Mouse (Mus musculus) intestine, embryonic 16.5 days (tissue): ENCODE measurements around the gene Cyp2b10. TPM values are rescaled to one million over a fixed set of nuclear protein-coding genes. Genes with fewer than 3 reads are reported as not detected.

Experiments used
- ATAC-seq: fragments of 200-750 bp; cut with Nextera tagmentation; 2 replicates; pipeline ENCODE4 v1.8.0; 2017; ENCODE audit warnings: moderate TSS enrichment, moderate library complexity
- H3K27ac ChIP-seq: fragments of 300-500 bp; sonication (generic); 2 replicates; pipeline ENCODE4 v1.5.1; 2014; ENCODE audit warnings: mild to moderate bottlenecking, low read length
- H3K27me3 ChIP-seq: fragments of 300-500 bp; sonication (generic); replicated peaks from 2 replicates; pipeline ENCODE4 v1.6.1; 2014; ENCODE audit warnings: low read length, control low read depth, mixed read lengths; ENCODE audit not compliant: control insufficient read depth, insufficient read depth
- H3K36me3 ChIP-seq: fragments of 300-500 bp; sonication (generic); 2 replicates; pipeline ENCODE4 v1.6.1; 2014; ENCODE audit warnings: low read length, control low read depth; ENCODE audit not compliant: control insufficient read depth, insufficient read depth
- H3K4me1 ChIP-seq: fragments of 300-500 bp; sonication (generic); 2 replicates; pipeline ENCODE4 v1.6.1; 2014; ENCODE audit warnings: low read length, control low read depth, mixed read lengths; ENCODE audit not compliant: control insufficient read depth, insufficient read depth
- H3K4me2 ChIP-seq: fragments of 300-500 bp; sonication (generic); 2 replicates; pipeline ENCODE4 v1.6.1; 2014; ENCODE audit warnings: low read depth, low read length, control low read depth
- H3K4me3 ChIP-seq: fragments of 300-500 bp; sonication (generic); 2 replicates; pipeline ENCODE4 v1.5.1; 2014; ENCODE audit warnings: mild to moderate bottlenecking, low read length
- H3K9ac ChIP-seq: fragments of 300-500 bp; sonication (generic); 2 replicates; pipeline ENCODE4 v1.6.1; 2014; ENCODE audit warnings: low read depth, low read length
- H3K9me3 ChIP-seq: fragments of 300-500 bp; sonication (generic); 2 replicates; pipeline ENCODE4 v1.6.1; 2016; ENCODE audit warnings: low read length, control low read depth; ENCODE audit not compliant: control insufficient read depth
- WGBS: fragments of 180-500 bp; shearing (Covaris S2); extraction: QIAGEN DNeasy Blood & Tissue Kit; methylation state at CpG from one replicate; pipeline ENCODE4 v1.1.7; 2014; 5-methylcytosine and 5-hydroxymethylcytosine counted together
- polyA plus RNA-seq: library from polyadenylated mRNA; unstranded; fragments of >200 nt; fragmentation: Nextera tagmentation; extraction: Ambion mirVana; gene quantifications from 2 replicates; pipeline ENCODE4 v1.2.1, GENCODE M21; 2015

Cyp2b10 gene
- polyA plus RNA-seq, result not detected in 2 replicates

DNA sequence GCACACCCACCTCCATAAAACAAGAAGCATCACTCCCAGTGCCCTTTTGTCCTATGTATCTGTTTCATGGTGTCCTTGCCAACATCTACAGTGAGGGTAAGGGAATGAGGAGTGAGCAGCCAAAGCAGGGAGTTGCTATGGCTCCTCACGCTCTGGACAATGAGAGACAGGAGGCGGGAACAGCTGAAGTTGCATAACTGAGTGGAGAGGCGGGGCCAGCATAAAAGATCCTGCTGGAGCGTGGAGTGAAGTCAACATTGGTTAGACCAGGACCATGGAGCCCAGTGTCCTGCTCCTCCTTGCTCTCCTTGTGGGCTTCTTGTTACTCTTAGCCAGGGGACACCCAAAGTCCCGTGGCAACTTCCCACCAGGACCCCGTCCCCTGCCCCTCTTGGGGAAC, at the start of gene Cyp2b10:
Gene Cyp2b10 (plus strand): TSS at position 210 of the 400 bp plus-strand sequence.
- WGBS, result 78% methylated on average over 6 of the region's 6 CpGs
- ATAC-seq, result no peak
- Histone ChIP-seq H3K4me1 (no peaks in the 10 kb centered on the region), H3K4me3 (no peak within 1 kb of the TSS), H3K36me3 (no peaks in the 10 kb centered on the region), H3K9me3 (no peaks in the 10 kb centered on the region), H3K9ac (no peak within 1 kb of the TSS), H3K27me3 (no peaks in the 10 kb centered on the region), H3K4me2 (no peak within 1 kb of the TSS), H3K27ac (no peak within 1 kb of the TSS)

- no peaks in the 10 kb centered on the region for H3K36me3 ChIP-seq
- peak overlapping the region; percentile 67 for H3K4me2 ChIP-seq
- H3K4me3 ChIP-seq, result peak overlapping the region; percentile 60
- H3K9me3 ChIP-seq, result no peaks in the 10 kb centered on the region
- H3K4me1 ChIP-seq, result peaks cover 9% of the 10 kb centered on the region; the same call in 1 of the 2 replicates
- 14% methylated on average over 13 of the region's 13 CpGs for WGBS
- no peak overlapping the region for H3K27ac ChIP-seq
- ATAC-seq, result peak; percentile 89
- H3K9ac ChIP-seq, result peak overlapping the region; percentile 72
- no peaks in the 10 kb centered on the region for H3K27me3 ChIP-seq
Observed at GRCm38 (mm10) chr7:25847722-25848443, 49.5 kb upstream of the Cyp2b10 start.

DNA sequence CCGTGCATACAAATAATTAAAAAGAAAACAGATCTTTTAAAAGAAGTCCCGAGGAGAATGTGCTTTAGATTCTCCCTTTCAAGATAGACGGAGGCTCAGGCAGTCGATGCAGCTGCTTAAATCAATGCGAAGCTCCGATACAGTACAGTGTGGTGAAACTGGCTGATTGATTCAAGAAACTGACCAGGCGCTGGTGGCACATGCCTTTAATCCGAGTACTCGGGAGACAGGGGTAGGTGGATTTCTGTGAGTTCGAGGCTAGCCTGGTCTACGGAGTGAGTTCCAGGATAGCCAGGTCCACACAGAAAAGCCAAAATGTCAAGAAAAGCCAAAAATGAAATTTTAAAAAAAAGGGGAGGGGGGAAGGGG, 49.0 kb upstream of the Cyp2b10 start:
- H3K9me3 ChIP-seq, result no peaks in the 10 kb centered on the region
- 21% methylated on average over 11 of the region's 11 CpGs for WGBS
- H3K9ac ChIP-seq, result peak overlapping the region; percentile 72
- H3K4me3 ChIP-seq, result peak overlapping the region; percentile 60
- peak overlapping the region; percentile 67 for H3K4me2 ChIP-seq
- H3K27me3 ChIP-seq, result no peaks in the 10 kb centered on the region
- H3K36me3 ChIP-seq, result no peaks in the 10 kb centered on the region
- ATAC-seq, result peak; percentile 66
- H3K27ac ChIP-seq, result no peak overlapping the region
- peaks cover 9% of the 10 kb centered on the region; the same call in 1 of the 2 replicates for H3K4me1 ChIP-seq

- H3K36me3 ChIP-seq, result no peaks in the 10 kb centered on the region
- no peak overlapping the region for H3K4me2 ChIP-seq
- 29% methylated on average over 8 of the region's 8 CpGs for WGBS
- H3K4me3 ChIP-seq, result no peak overlapping the region
- H3K9ac ChIP-seq, result no peak overlapping the region
- no peaks in the 10 kb centered on the region for H3K27me3 ChIP-seq
- ATAC-seq, result no peak; the same call in 1 of the 2 replicates
- H3K27ac ChIP-seq, result no peak overlapping the region
- H3K9me3 ChIP-seq, result no peaks in the 10 kb centered on the region
- H3K4me1 ChIP-seq, result no peaks in the 10 kb centered on the region
Observed at GRCm38 (mm10) chr7:25855082-25855481, 42.3 kb upstream of the Cyp2b10 start.

- Histone ChIP-seq H3K36me3 (no peaks in the 10 kb centered on the region), H3K4me2 (peak overlapping the region; percentile 15; the same call in 1 of the 2 replicates), H3K4me1 (no peaks in the 10 kb centered on the region), H3K9me3 (no peaks in the 10 kb centered on the region), H3K9ac (no peak overlapping the region), H3K27ac (no peak overlapping the region), H3K27me3 (no peaks in the 10 kb centered on the region), H3K4me3 (no peak overlapping the region)
- ATAC-seq, result 0 out of 2 replicates have a peak, but pooled peaks have one; percentile 46
- WGBS, result 28% methylated on average over 9 of the region's 9 CpGs
Observed at GRCm38 (mm10) chr7:25859962-25860870, 37.2 kb upstream of the Cyp2b10 start.

- H3K36me3 ChIP-seq, result no peaks in the 10 kb centered on the region
- no peak overlapping the region for H3K4me3 ChIP-seq
- 30% methylated on average over 2 of the region's 2 CpGs for WGBS
- H3K27ac ChIP-seq, result no peak overlapping the region
- H3K4me2 ChIP-seq, result no peak overlapping the region
- H3K9ac ChIP-seq, result no peak overlapping the region
- H3K9me3 ChIP-seq, result no peaks in the 10 kb centered on the region
- no peaks in the 10 kb centered on the region for H3K27me3 ChIP-seq
- peak; percentile 38; the same call in 1 of the 2 replicates for ATAC-seq
- no peaks in the 10 kb centered on the region for H3K4me1 ChIP-seq
Observed at GRCm38 (mm10) chr7:25862365-25862764, 35.1 kb upstream of the Cyp2b10 start.

DNA sequence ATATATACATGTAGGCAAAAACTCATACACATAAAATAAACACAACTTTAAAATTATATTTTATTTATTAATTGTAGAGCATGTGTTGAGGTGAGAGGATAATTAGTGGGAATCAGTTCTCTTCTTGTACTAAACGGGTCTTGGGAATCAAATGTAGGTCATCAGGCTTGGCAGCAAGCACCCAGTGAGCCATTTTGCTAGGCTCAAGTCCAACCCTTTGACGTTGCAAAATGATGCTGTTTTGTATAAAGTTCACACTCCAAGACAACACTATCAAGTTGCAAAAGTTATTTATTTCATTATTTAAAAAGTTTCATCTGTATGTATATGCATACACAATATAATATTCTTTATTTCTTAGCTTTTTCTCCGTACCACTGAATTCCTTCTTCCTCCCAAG, 33.7 kb upstream of the Cyp2b10 start:
- 79% methylated on average over 3 of the region's 3 CpGs for WGBS
- H3K4me1 ChIP-seq, result no peaks in the 10 kb centered on the region
- ATAC-seq, result no peak
- H3K9ac ChIP-seq, result no peak overlapping the region
- no peak overlapping the region for H3K4me2 ChIP-seq
- no peaks in the 10 kb centered on the region for H3K9me3 ChIP-seq
- no peaks in the 10 kb centered on the region for H3K36me3 ChIP-seq
- H3K27me3 ChIP-seq, result no peaks in the 10 kb centered on the region
- H3K27ac ChIP-seq, result no peak overlapping the region
- no peak overlapping the region for H3K4me3 ChIP-seq

- H3K4me2 ChIP-seq, result no peak overlapping the region
- no peak overlapping the region for H3K27ac ChIP-seq
- H3K4me1 ChIP-seq, result no peaks in the 10 kb centered on the region
- ATAC-seq, result no peak
- no peaks in the 10 kb centered on the region for H3K27me3 ChIP-seq
- 50% methylated on average over 5 of the region's 5 CpGs for WGBS
- H3K4me3 ChIP-seq, result no peak overlapping the region
- H3K36me3 ChIP-seq, result no peaks in the 10 kb centered on the region
- no peaks in the 10 kb centered on the region for H3K9me3 ChIP-seq
- no peak overlapping the region for H3K9ac ChIP-seq
Observed at GRCm38 (mm10) chr7:25864861-25865260, 32.6 kb upstream of the Cyp2b10 start.

DNA sequence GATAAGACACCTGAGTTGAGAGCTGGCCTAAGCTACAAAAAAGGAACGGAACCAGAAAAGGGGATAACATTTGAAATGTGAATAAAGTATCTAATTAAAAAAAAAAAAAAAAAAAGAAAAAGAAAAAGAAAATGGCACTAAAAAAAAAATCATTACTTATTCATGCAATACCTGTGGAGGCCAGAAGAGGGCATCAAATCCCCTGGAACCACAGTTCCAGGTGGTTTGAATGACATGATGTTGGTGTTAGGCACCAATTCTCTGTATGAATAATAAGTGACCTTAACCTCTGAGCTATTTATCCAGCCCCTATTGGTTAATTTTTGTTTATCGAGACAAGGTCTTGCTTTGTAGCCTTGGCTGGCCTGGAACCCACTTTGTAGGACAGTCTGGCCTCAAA, 27.6 kb upstream of the Cyp2b10 start:
- H3K27me3 ChIP-seq, result no peaks in the 10 kb centered on the region
- no peak overlapping the region for H3K4me3 ChIP-seq
- no peak overlapping the region for H3K9ac ChIP-seq
- no peaks in the 10 kb centered on the region for H3K9me3 ChIP-seq
- H3K36me3 ChIP-seq, result no peaks in the 10 kb centered on the region
- ATAC-seq, result no peak
- no peaks in the 10 kb centered on the region for H3K4me1 ChIP-seq
- 81% methylated on average over 2 of the region's 2 CpGs for WGBS
- H3K27ac ChIP-seq, result no peak overlapping the region
- H3K4me2 ChIP-seq, result no peak overlapping the region
